Mouse (Mus musculus) T-cell, adult 2 months (primary cell): ENCODE measurements around the gene Rbmxl1.
A peak's percentile ranks its signal among the peaks of the same experiment; 100 is the strongest.
"Not testable (repeated sequence)": the region's sequence is repeated elsewhere in the genome, so short reads cannot be mapped to it uniquely, and the experiment has no call there.

ENCODE experiments used
- DNase-seq: peaks from one replicate; pipeline ENCODE4 v3.0.0; 2022; ENCODE audit warnings: low spot score

Gene Rbmxl1

GRCm38 (mm10) chr8:78508719-78509272 is at the start of gene Rbmxl1:
Gene Rbmxl1, minus strand, starts transcription at chr8:78508898.
- DNase-seq: peak; percentile 83

DNA sequence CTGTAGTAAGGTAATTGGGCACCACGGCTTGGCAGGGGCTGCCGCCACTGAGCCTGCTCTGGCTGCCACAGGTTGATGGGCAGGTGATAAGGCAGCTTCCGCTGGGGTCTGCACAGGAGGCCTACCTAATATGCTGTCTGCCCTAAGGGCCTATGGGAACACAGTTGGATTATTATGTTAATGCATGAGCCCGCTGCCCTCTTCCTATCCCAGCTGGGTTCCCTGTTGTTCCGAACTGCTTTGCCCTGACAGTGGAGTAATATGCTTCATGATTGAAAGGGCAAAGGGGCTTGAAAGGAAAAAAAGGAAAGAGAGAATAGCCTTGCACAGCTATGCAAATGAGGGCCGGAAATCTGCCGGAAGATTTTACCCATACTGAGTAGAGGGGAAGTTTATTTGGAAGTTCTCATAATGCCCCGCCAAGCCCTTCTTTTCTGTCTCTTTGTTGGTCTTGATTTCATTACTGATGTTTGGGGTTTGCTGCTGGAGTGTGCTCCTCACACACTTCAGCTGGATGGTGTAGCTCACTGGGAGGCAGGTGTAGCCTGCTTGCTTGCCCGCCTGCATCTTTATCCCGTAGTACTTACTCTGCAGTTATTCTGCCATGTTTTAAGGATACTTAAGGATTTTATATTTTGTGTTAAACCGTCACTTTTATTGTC is 48.2 kb upstream of the Rbmxl1 start:
- DNase-seq: no peak

DNA sequence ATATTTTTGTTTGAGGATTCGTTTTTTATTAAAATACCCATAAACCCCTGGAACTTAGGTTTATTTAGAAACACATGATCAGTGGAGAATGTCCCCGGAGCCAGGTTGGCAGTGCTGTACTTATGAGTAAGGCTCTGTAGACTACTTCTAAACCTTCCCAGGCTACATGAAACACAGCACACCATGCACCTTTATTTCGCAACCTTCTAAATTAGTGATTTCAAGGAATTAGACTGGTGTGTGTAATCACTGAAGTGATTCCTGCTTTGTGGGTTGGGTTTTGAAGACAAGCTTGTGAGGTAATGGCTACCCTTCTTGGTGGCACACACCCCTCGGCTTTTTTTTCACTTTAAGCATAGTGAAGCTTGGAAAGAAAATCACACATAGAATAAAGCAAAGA is 47.1 kb upstream of the Rbmxl1 start:
- no peak for DNase-seq

GRCm38 (mm10) chr8:78550752-78551134 is 42.0 kb upstream of the Rbmxl1 start:
- no peak for DNase-seq

- no peak for DNase-seq
Measured at GRCm38 (mm10) chr8:78549971-78550751, 41.5 kb upstream of the Rbmxl1 start.

GRCm38 (mm10) chr8:78545153-78545817 is 36.6 kb upstream of the Rbmxl1 start:
- not testable (repeated sequence) for DNase-seq

- no peak for DNase-seq
Measured at GRCm38 (mm10) chr8:78544545-78544944, 35.8 kb upstream of the Rbmxl1 start.

DNA sequence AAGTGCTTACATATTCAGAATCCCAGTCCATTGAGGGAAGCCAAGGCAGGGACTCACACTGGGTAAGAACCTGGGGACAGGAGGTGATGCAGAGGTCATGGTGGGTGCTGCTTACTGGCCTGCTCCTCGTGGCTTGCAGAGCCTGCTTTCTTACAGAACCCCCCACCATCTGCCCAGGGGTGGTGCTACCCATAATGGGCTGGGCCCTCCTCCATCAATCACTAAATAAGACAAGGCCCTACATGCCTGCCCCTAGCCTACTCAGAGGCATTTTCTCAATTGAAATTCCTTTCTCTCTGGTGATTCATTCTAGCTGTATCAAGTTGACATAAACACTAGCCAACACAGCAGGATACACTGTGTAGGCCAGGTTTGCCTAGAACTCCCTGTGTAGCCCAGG is 34.9 kb upstream of the Rbmxl1 start:
- DNase-seq: no peak

DNA sequence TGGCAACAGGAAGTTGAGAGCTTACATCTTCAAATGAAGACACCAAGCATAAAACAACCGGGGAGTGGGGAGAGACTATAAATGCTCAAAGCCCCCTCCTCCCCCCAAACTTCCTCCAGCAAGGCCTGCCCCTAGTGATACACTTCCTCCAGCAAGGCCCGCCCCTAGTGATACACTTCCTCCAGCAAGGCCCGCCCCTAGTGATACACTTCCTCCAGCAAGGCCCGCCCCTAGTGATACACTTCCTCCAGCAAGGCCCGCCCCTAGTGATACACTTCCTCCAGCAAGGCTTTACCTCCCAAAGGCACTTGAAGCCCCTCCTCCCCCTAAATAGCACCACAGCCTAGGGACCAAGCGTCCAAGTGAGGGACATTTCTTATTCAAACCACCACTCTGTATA is 34.0 kb upstream of the Rbmxl1 start:
- peak; percentile 11 for DNase-seq

- DNase-seq: no peak
Measured at GRCm38 (mm10) chr8:78537795-78538194, 29.1 kb upstream of the Rbmxl1 start.

GRCm38 (mm10) chr8:78536716-78537115 is 28.0 kb upstream of the Rbmxl1 start:
- no peak for DNase-seq

GRCm38 (mm10) chr8:78533981-78534380 is 25.3 kb upstream of the Rbmxl1 start:
- no peak for DNase-seq

DNA sequence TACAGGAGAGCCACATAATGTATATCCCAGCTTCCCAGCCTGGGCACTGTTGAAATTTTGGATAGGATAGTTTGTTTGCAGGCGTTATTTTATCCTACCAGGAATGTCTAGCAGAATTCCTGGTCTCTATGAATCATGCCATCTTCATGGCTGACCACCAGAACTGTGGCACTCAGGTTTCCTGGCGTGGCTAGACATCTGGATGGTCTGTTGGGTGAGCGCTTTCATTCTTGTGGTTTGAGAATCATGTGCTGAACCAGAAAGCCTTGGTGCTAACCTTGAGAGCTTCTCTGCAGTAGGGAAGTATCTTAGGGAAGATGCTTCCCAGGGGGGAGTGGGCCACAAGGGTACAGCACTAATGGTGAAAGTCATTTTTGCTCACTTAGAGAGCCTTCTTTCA is 6.4 kb upstream of the Rbmxl1 start:
- DNase-seq: no peak

- no peak for DNase-seq
Measured at GRCm38 (mm10) chr8:78514706-78515105, 6.0 kb upstream of the Rbmxl1 start.

GRCm38 (mm10) chr8:78513106-78513505 is 4.4 kb upstream of the Rbmxl1 start:
- DNase-seq: no peak

DNA sequence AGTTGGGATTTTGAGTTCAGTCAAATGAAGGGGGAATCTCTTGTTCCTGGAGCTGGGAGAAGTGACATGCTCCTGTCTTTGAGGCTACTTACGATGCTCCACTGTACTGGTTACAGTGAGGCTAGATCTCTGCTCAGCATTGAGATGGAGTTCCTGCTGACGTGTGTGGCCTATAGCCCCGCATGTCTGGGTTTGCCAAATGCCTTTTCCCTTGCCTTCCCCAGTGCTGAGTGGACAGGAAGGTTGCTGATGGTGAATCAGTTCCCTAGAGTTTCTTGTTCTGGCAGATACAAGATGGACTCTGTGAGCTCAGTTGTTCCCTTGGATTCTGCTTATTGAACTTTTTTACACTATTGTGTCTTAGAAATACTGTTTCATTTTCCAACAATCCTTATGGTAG is 2.2 kb upstream of the Rbmxl1 start:
- no peak for DNase-seq

DNA sequence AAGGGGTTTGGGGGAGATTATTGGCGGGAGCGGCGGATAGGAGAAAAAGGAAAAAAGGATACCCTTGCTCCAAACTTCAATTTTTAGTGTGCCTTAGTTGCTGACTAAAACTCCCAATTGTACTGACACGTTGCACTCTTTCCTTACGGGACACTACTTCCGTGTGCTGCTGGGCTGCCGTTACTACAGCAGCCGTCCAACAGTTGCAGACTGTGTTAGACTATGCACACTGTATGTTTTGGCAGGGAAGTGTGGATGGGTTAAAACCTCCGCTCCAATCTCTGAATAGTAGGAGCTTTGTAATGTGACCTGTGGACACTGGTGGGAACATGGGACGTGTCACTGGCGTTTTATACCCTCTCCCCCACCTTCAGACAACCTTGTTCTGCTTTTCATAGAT is 1.4 kb upstream of the Rbmxl1 start:
- DNase-seq: no peak

DNA sequence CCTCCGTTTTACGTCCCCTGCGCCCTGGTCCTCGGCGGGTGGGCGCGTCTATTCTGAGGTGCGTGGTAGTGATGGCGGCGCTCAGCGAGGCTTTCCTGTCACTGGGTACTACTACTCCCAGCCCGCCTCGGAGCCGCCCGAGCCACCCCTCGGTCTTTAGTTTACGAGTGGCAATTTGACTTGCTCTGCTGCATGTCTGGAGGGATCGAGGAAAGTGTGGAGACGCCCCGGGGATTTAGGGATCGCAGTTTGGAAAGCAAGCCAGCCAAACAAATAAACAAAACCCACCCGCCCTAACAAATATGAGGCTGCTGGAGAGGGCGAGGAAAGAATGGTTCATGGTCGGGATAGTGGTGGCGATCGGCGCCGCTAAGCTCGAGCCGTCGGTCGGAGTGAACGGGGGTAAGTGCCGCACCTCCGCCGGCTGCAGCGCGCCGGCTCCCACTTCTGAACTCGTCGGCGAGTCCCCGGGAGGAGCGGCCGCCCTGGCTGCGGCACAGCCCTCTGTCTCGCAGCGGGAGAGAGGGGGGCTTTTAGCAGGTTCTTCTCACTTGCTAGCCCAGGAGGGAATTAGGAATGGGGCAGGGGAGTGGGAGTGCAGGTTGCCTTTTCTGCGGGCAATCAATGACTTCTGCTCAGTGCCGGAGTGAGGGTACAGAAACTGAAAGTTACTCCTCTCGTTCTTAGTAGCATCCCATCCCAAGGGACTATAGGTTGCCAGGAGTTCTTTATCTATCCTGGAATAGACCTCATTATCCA is 754 bp upstream of the Rbmxl1 start, which contains the start of gene Slc10a7:
Gene Slc10a7, plus strand, starts transcription at position 74 of the 759 bp plus-strand sequence.
- peak; percentile 81 for DNase-seq

DNA sequence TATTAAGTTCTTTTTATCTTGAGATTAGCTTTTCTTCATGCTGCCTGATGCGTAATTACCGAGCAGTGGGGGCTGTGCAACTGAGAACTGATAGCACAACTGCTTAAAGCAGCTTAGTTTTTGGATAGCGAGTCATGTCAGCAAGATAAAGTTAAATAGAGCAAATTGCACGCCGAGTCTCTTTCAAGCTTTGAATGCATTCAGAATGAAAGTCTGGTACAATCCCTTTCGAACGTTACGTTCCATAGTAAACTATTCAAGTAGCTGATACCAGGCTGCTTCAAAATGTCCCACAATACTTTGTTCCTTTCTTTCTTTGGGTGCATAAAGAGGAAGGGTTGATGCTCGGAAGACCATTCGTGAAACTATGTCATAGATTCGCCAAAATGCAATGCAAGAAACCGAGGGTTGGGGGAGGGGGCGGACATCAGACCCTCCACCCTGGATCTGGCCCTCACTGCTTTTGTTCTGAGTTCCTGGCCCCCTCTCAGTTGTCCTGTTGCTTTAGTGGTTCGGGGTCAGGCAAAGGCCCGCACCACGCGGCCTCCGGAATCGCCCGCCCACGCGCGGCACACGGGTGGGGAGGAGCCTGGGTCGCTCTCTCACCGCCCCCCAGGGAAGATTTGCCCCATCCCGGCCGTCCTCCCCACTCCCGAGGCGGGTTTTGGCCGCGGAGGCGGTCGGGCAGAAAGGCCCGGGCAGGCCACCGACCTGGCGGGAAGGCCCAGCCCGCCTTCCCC is 549 bp downstream of the Rbmxl1 start:
- DNase-seq: peak; percentile 59

- DNase-seq: no peak
Measured at GRCm38 (mm10) chr8:78502706-78503105, 6.0 kb downstream of the Rbmxl1 start.

GRCm38 (mm10) chr8:78496273-78496672 is 12.4 kb downstream of the Rbmxl1 start:
- not testable (repeated sequence) for DNase-seq
